Mouse (Mus musculus): ENCODE data around the gene Spryd3. TPM values are rescaled to one million over a fixed set of nuclear protein-coding genes. Genes with fewer than 3 reads are reported as not detected.
"Not testable (repeated sequence)": the region's sequence is repeated elsewhere in the genome, so short reads cannot be mapped to it uniquely, and the experiment has no call there.

The Spryd3 gene
- polyA plus RNA-seq, 1 experiment from 2014 or later = 35.4 TPM

GRCm38 (mm10) chr15:102165468-102166100, 29.6 kb upstream of the Spryd3 start:
- Histone ChIP-seq H3K4me1 (peaks cover 29% of the 10 kb centered on the region), H3K9me3 (no peaks in the 10 kb centered on the region), H3K36me3 (no peaks in the 10 kb centered on the region), H3K9ac (no peak overlapping the region), H3K27ac (peak overlapping the region; percentile 27; the same call in 1 of the 2 replicates), H3K4me3 (no peak overlapping the region), H3K4me2 (no peak overlapping the region), H3K27me3 (no peaks in the 10 kb centered on the region)
- no peak for ATAC-seq (ENCODE audit: insufficient number of reproducible peaks, low FRiP score, low TSS enrichment, low read depth)
- 24% methylated on average over 6 of the region's 6 CpGs for WGBS

GRCm38 (mm10) chr15:102163900-102164693, 28.1 kb upstream of the Spryd3 start:
- no peak overlapping the region for H3K4me2 ChIP-seq
- H3K27ac ChIP-seq = no peak overlapping the region
- H3K9ac ChIP-seq = no peak overlapping the region
- H3K27me3 ChIP-seq = no peaks in the 10 kb centered on the region
- H3K4me3 ChIP-seq = no peak overlapping the region
- H3K36me3 ChIP-seq = no peaks in the 10 kb centered on the region
- no peaks in the 10 kb centered on the region for H3K9me3 ChIP-seq
- ATAC-seq (ENCODE audit: insufficient number of reproducible peaks, low FRiP score, low TSS enrichment, low read depth) = no peak
- 62% methylated on average over 3 of the region's 3 CpGs for WGBS
- H3K4me1 ChIP-seq = peaks cover 27% of the 10 kb centered on the region

- Histone ChIP-seq H3K4me2 (no peak overlapping the region), H3K27me3 (no peaks in the 10 kb centered on the region), H3K36me3 (no peaks in the 10 kb centered on the region), H3K4me3 (no peak overlapping the region), H3K27ac (no peak overlapping the region), H3K9ac (no peak overlapping the region), H3K9me3 (no peaks in the 10 kb centered on the region), H3K4me1 (peaks cover 5% of the 10 kb centered on the region; the same call in 1 of the 2 replicates)
- ATAC-seq (ENCODE audit: insufficient number of reproducible peaks, low FRiP score, low TSS enrichment, low read depth) = no peak
- 60% methylated on average over 26 of the region's 27 CpGs for WGBS
Observed at GRCm38 (mm10) chr15:102160415-102161060, 24.5 kb upstream of the Spryd3 start.

- no peak overlapping the region for H3K9ac ChIP-seq
- WGBS = 47% methylated on average over 20 of the region's 20 CpGs
- no peak overlapping the region for H3K27ac ChIP-seq
- no peaks in the 10 kb centered on the region for H3K9me3 ChIP-seq
- H3K27me3 ChIP-seq = no peaks in the 10 kb centered on the region
- no peaks in the 10 kb centered on the region for H3K4me1 ChIP-seq
- H3K4me2 ChIP-seq = no peak overlapping the region
- no peak overlapping the region for H3K4me3 ChIP-seq
- no peak for ATAC-seq (ENCODE audit: insufficient number of reproducible peaks, low FRiP score, low TSS enrichment, low read depth)
- no peaks in the 10 kb centered on the region for H3K36me3 ChIP-seq
Observed at GRCm38 (mm10) chr15:102156836-102157235, 20.8 kb upstream of the Spryd3 start.

- H3K4me3 ChIP-seq; H3K36me3 ChIP-seq; H3K4me1 ChIP-seq; ATAC-seq (ENCODE audit: insufficient number of reproducible peaks, low FRiP score, low TSS enrichment, low read depth); H3K27me3 ChIP-seq; H3K9ac ChIP-seq; H3K27ac ChIP-seq; H3K9me3 ChIP-seq; H3K4me2 ChIP-seq: not testable (repeated sequence)
- 86% methylated on average over 6 of the region's 6 CpGs for WGBS
Observed at GRCm38 (mm10) chr15:102155006-102155405, 19.0 kb upstream of the Spryd3 start.

- H3K27ac ChIP-seq = no peak overlapping the region
- peaks cover 15% of the 10 kb centered on the region for H3K4me1 ChIP-seq
- no peaks in the 10 kb centered on the region for H3K9me3 ChIP-seq
- ATAC-seq (ENCODE audit: insufficient number of reproducible peaks, low FRiP score, low TSS enrichment, low read depth) = no peak
- no peak overlapping the region for H3K4me2 ChIP-seq
- no peaks in the 10 kb centered on the region for H3K27me3 ChIP-seq
- no peak overlapping the region for H3K9ac ChIP-seq
- no peaks in the 10 kb centered on the region for H3K36me3 ChIP-seq
- H3K4me3 ChIP-seq = no peak overlapping the region
- WGBS = 41% methylated on average over 4 of the region's 4 CpGs
Observed at GRCm38 (mm10) chr15:102152646-102153045, 16.6 kb upstream of the Spryd3 start.

GRCm38 (mm10) chr15:102150301-102151135, 14.5 kb upstream of the Spryd3 start, which contains the start of gene Soat2:
Gene Soat2 (plus strand): TSS chr15:102150526.
- Histone ChIP-seq H3K9ac (no peak within 1 kb of the TSS), H3K9me3 (no peaks in the 10 kb centered on the region), H3K27ac (no peak within 1 kb of the TSS), H3K4me1 (peaks cover 18% of the 10 kb centered on the region), H3K4me3 (no peak within 1 kb of the TSS), H3K27me3 (peaks cover 7% of the 10 kb centered on the region), H3K4me2 (no peak within 1 kb of the TSS), H3K36me3 (no peaks in the 10 kb centered on the region)
- 48% methylated on average over 20 of the region's 20 CpGs for WGBS
- no peak for ATAC-seq (ENCODE audit: insufficient number of reproducible peaks, low FRiP score, low TSS enrichment, low read depth)

- H3K27ac ChIP-seq = no peak overlapping the region
- no peak overlapping the region for H3K4me3 ChIP-seq
- H3K9me3 ChIP-seq = no peaks in the 10 kb centered on the region
- WGBS = 79% methylated on average over 4 of the region's 4 CpGs
- no peak overlapping the region for H3K9ac ChIP-seq
- H3K4me2 ChIP-seq = no peak overlapping the region
- peaks cover 16% of the 10 kb centered on the region for H3K27me3 ChIP-seq
- no peak for ATAC-seq (ENCODE audit: insufficient number of reproducible peaks, low FRiP score, low TSS enrichment, low read depth)
- H3K4me1 ChIP-seq = peaks cover 23% of the 10 kb centered on the region
- H3K36me3 ChIP-seq = no peaks in the 10 kb centered on the region
Observed at GRCm38 (mm10) chr15:102149561-102149960, 13.5 kb upstream of the Spryd3 start.

- H3K27me3 ChIP-seq = peaks cover 23% of the 10 kb centered on the region
- no peak overlapping the region for H3K4me3 ChIP-seq
- H3K4me2 ChIP-seq = no peak overlapping the region
- 0 out of 2 replicates have a peak overlapping the region, but pooled peaks have one; percentile 20 for H3K9ac ChIP-seq
- no peak overlapping the region for H3K27ac ChIP-seq
- WGBS = 66% methylated on average over 16 of the region's 16 CpGs
- no peaks in the 10 kb centered on the region for H3K9me3 ChIP-seq
- no peak for ATAC-seq (ENCODE audit: insufficient number of reproducible peaks, low FRiP score, low TSS enrichment, low read depth)
- H3K4me1 ChIP-seq = peaks cover 38% of the 10 kb centered on the region
- no peaks in the 10 kb centered on the region for H3K36me3 ChIP-seq
Observed at GRCm38 (mm10) chr15:102147674-102148402, 11.8 kb upstream of the Spryd3 start.

GRCm38 (mm10) chr15:102146882-102147281, 10.8 kb upstream of the Spryd3 start:
- Histone ChIP-seq H3K4me2 (no peak overlapping the region), H3K4me3 (no peak overlapping the region), H3K4me1 (peaks cover 39% of the 10 kb centered on the region), H3K9ac (no peak overlapping the region), H3K27ac (no peak overlapping the region), H3K9me3 (no peaks in the 10 kb centered on the region), H3K36me3 (no peaks in the 10 kb centered on the region), H3K27me3 (peaks cover 23% of the 10 kb centered on the region)
- WGBS = 5% methylated on average over 1 of the region's 1 CpGs
- ATAC-seq (ENCODE audit: insufficient number of reproducible peaks, low FRiP score, low TSS enrichment, low read depth) = no peak

- no peak overlapping the region for H3K27ac ChIP-seq
- ATAC-seq (ENCODE audit: insufficient number of reproducible peaks, low FRiP score, low TSS enrichment, low read depth) = no peak
- H3K9ac ChIP-seq = no peak overlapping the region
- peaks cover 39% of the 10 kb centered on the region for H3K4me1 ChIP-seq
- H3K4me3 ChIP-seq = no peak overlapping the region
- no peaks in the 10 kb centered on the region for H3K36me3 ChIP-seq
- no peaks in the 10 kb centered on the region for H3K9me3 ChIP-seq
- peaks cover 23% of the 10 kb centered on the region for H3K27me3 ChIP-seq
- H3K4me2 ChIP-seq = no peak overlapping the region
- WGBS = 84% methylated on average over 5 of the region's 5 CpGs
Observed at GRCm38 (mm10) chr15:102146089-102146488, 10.1 kb upstream of the Spryd3 start.

Data from limb, embryonic 15.5 days (tissue).